Mouse (Mus musculus) neural tube, embryonic 11.5 days (tissue): Measurements from ENCODE around the gene Rbck1. TPM values are rescaled to one million over a fixed set of nuclear protein-coding genes. Genes with fewer than 3 reads are reported as not detected.

Experiments used
- ATAC-seq: fragments of 200-750 bp; cut with Nextera tagmentation; 2 replicates; pipeline ENCODE4 v1.8.0; 2017; ENCODE audit warnings: moderate number of reproducible peaks, mild to moderate bottlenecking, moderate TSS enrichment, moderate library complexity; ENCODE audit not compliant: insufficient read depth, low FRiP score, low TSS enrichment
- DNase-seq: peaks from one replicate; pipeline ENCODE4 v3.0.0-alpha.2; 2015; ENCODE audit warnings: low spot score
- H3K27ac ChIP-seq: fragments of 300-500 bp; sonication (generic); 2 replicates; pipeline ENCODE4 v1.5.1; 2014; ENCODE audit warnings: low read depth, mild to moderate bottlenecking, low read length
- H3K27me3 ChIP-seq: fragments of 300-500 bp; sonication (generic); 2 replicates; pipeline ENCODE4 v1.6.1; 2014; ENCODE audit warnings: mild to moderate bottlenecking, low read length, mixed read lengths; ENCODE audit not compliant: control insufficient read depth, insufficient read depth
- H3K36me3 ChIP-seq: fragments of 300-500 bp; sonication (generic); 2 replicates; pipeline ENCODE4 v1.6.1; 2014; ENCODE audit warnings: mild to moderate bottlenecking, low read length, moderate library complexity, mixed read lengths; ENCODE audit not compliant: control insufficient read depth, insufficient read depth
- H3K4me1 ChIP-seq: fragments of 300-500 bp; sonication (generic); 2 replicates; pipeline ENCODE4 v1.6.1; 2014; ENCODE audit warnings: low read length, mixed read lengths; ENCODE audit not compliant: control insufficient read depth, insufficient read depth
- H3K4me2 ChIP-seq: fragments of 300-500 bp; sonication (generic); 2 replicates; pipeline ENCODE4 v1.6.1; 2014; ENCODE audit warnings: low read depth, mild to moderate bottlenecking, moderate library complexity
- H3K4me3 ChIP-seq: fragments of 300-500 bp; sonication (generic); 2 replicates; pipeline ENCODE4 v1.5.1; 2014; ENCODE audit warnings: low read depth, low read length
- H3K9ac ChIP-seq: fragments of 300-500 bp; sonication (generic); 2 replicates; pipeline ENCODE4 v1.6.1; 2014; ENCODE audit warnings: mild to moderate bottlenecking, low read length
- H3K9me3 ChIP-seq: fragments of 300-500 bp; sonication (generic); 2 replicates; pipeline ENCODE4 v1.6.1; 2016; ENCODE audit warnings: low read length; ENCODE audit not compliant: control insufficient read depth
- WGBS: fragments of 180-500 bp; shearing (Covaris S2); extraction: QIAGEN DNeasy Blood & Tissue Kit; methylation state at CpG from one replicate; pipeline ENCODE4 v1.1.7; 2014; 5-methylcytosine and 5-hydroxymethylcytosine counted together
- polyA plus RNA-seq: library from polyadenylated mRNA; unstranded; fragments of >200 nt; fragmentation: Nextera tagmentation; extraction: Ambion mirVana; gene quantifications from 2 replicates; pipeline ENCODE4 v1.2.1, GENCODE M21; 2014

Gene Rbck1
- polyA plus RNA-seq, 1 experiment from 2014 or later = 77.8 TPM

DNA sequence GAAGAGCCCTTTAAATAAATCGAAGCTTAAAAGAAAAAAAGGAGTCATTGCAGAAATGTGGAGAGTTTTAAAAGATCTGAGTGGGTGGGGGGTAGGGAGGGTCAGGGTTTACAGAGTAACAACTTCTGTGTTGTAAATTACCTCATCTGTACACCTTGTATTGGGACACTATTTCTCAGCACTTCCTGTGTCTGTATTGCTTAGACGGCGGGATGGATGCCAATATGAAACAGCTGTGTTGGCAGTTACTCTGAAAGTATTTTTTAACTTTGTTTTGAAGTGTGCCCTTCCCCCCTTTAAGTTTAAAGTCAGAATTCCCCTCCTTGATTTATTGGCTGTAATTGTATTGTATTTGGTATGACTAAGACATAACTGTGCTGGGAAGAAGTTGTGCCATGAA lies 51.0 kb downstream of the Rbck1 start:
- no peak overlapping the region for H3K4me2 ChIP-seq
- ATAC-seq (no peak), DNase-seq (no peak)
- no peak overlapping the region for H3K4me3 ChIP-seq
- no peaks in the 10 kb centered on the region for H3K27me3 ChIP-seq
- no peak overlapping the region for H3K9ac ChIP-seq
- 93% methylated on average over 3 of the region's 3 CpGs for WGBS
- no peaks in the 10 kb centered on the region for H3K4me1 ChIP-seq
- no peak overlapping the region for H3K27ac ChIP-seq
- H3K9me3 ChIP-seq = no peaks in the 10 kb centered on the region
- H3K36me3 ChIP-seq = peaks cover 5% of the 10 kb centered on the region

DNA sequence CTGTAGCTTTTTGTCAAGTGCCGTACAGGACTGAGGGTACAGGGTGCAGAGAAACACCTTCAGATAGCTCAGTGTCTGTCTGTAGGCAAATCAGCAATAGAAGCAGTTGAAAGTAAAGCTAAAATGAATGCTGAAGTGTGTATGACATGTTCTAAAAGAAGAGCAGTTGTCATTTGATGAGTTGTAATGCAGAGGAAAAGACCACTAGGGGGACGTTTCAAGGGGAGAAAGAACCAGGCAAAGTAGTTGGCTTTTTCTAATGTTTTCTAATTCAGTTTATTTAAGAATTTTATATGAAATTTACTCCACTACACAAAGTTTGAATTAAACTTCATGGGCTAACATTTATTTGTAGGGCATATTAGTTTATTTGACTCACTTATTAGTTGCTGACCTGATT lies 58.8 kb downstream of the Rbck1 start:
- Histone ChIP-seq H3K4me1 (no peaks in the 10 kb centered on the region), H3K9me3 (no peaks in the 10 kb centered on the region), H3K27ac (no peak overlapping the region), H3K27me3 (no peaks in the 10 kb centered on the region), H3K4me3 (no peak overlapping the region), H3K9ac (no peak overlapping the region), H3K36me3 (peaks cover 10% of the 10 kb centered on the region), H3K4me2 (no peak overlapping the region)
- WGBS = 78% methylated on average over 2 of the region's 2 CpGs
- ATAC-seq = no peak
- DNase-seq = no peak

Other genes with a start within 250 kb of the Rbck1 start
- 17.5 and 18.8 TPM in 2 replicates for gene Srxn1, start 227.1 kb downstream of the Rbck1 start, polyA plus RNA-seq
- 40.9 and 41.0 TPM in 2 replicates for gene Tcf15, start 189.1 kb downstream of the Rbck1 start, polyA plus RNA-seq
- 62.8 and 68.4 TPM in 2 replicates for gene Csnk2a1, start 105.8 kb downstream of the Rbck1 start, polyA plus RNA-seq
- gene Tbc1d20, start 38.8 kb downstream of the Rbck1 start, polyA plus RNA-seq = 30.0 and 30.4 TPM in 2 replicates
- gene Trib3, start 11.4 kb upstream of the Rbck1 start, polyA plus RNA-seq = 1.1 and 1.4 TPM in 2 replicates
- gene Nrsn2, start 44.0 kb upstream of the Rbck1 start, polyA plus RNA-seq = 7.6 TPM in 2 replicates
- 19.1 and 21.4 TPM in 2 replicates for gene Sox12, start 65.4 kb upstream of the Rbck1 start, polyA plus RNA-seq
- gene Zcchc3, start 82.4 kb upstream of the Rbck1 start, polyA plus RNA-seq = 52.7 and 55.2 TPM in 2 replicates
- 0.22 and 0.52 TPM in 2 replicates for gene 6820408C15Rik, start 82.9 kb upstream of the Rbck1 start, polyA plus RNA-seq
- not detected in 2 replicates for gene Defb23, start 132.0 kb upstream of the Rbck1 start, polyA plus RNA-seq
- gene Defb20, start 144.4 kb upstream of the Rbck1 start, polyA plus RNA-seq = not detected in 2 replicates
- not detected in 2 replicates for gene Defb22, start 157.5 kb upstream of the Rbck1 start, polyA plus RNA-seq
- gene Defb26, start 179.0 kb upstream of the Rbck1 start, polyA plus RNA-seq = not detected in 2 replicates
- gene Defb28, start 185.6 kb upstream of the Rbck1 start, polyA plus RNA-seq = not detected in 2 replicates
- not detected in 2 replicates for gene Defb29, start 207.4 kb upstream of the Rbck1 start, polyA plus RNA-seq
- not detected in 2 replicates for gene Gm17416, start 236.7 kb upstream of the Rbck1 start, polyA plus RNA-seq
- not detected in 2 replicates for gene Defb21, start 240.1 kb upstream of the Rbck1 start, polyA plus RNA-seq
- gene Defb19, start 247.7 kb upstream of the Rbck1 start, polyA plus RNA-seq = not detected in 2 replicates